Mouse (Mus musculus): ENCODE results near the gene Rgl2.

GRCm38 (mm10) chr17:33900281-33900988, 28.9 kb upstream of the Rgl2 start:
- TF ChIP-seq EP300 (IDR thresholded peaks at IDR 0.05; ENCODE audit: low read depth) (no peak), CTCF (IDR thresholded peaks at IDR 0.05; ENCODE audit: low read depth) (no peak)

Data from heart, postnatal 0 days (tissue).